Mouse (Mus musculus): ENCODE data around the gene Zfp36l2.

Zfp36l2 gene

DNA sequence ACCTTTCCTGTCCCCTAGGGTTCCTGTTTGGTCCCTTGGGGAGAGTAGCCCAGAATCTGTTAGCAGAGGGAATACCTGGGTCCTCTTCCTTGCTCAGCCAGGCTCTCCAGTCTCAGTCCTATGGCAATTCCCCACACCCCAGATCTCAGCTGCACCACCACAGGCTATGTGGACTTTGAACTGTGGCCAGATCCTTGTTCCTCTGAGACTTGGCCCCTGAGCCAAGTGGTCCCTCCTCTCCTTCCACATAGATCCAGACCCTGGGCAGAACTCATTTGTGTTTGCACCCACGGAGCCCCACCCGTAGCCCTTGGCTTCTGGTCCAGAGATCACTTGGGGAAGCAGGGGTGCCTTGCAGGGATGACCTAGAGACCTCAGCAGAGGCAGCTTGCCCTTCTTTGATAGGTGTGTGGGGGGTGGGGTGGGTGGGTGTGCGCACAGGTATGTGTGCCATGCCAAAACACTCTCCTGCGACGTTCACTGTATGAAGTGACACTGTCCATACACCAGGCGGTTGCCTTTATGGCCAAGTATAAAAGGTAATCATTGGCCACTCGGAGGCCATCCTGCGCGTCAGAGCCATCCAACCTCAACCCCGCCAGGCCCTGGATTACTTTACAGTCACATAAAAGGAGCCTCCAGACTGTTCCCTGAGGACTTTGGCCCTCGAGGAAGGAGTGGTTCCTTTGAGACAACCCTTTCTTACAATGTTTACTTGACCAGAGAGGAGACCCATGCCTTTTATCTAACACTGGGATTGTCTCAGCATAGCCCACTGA lies 50.2 kb downstream of the Zfp36l2 start:
- in situ Hi-C loops (cut with MboI; ENCODE audit: low sequenced_read_pairs), result no loop called here

DNA sequence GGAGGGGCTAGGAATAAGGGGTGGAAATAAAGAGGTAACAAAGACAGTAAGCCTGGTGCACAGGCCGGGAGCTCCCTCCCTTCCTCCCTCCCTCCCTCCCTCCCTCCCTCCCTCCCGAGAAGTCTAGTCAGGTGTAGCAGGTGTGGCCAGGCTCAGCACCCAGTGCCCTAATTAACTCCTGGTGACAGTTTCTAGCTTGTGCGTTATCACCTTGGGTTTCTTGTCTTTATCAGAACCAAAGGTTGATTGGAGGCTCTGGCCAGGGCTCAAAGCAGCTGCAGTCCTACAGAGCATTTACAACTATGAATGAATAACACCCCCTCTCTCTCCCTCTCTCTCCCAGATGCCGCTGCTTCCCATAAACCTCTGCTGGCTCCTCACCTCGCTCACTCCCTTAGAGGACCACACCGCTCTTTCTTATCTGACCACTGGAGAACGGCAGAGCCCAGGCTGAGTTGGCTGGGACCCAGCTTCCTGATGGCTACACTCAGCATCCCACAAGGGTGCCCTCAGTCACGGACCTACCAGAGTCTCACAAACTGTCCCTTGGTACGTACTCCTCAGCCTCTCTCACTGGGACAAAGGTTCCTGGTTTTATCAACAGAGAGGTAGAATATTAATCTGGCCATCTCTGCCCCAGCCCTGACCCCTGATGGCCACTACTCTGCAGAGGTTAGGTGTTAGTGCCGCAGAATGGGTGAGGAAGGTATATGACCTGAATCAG lies 50.9 kb downstream of the Zfp36l2 start:
- in situ Hi-C loops (cut with MboI; ENCODE audit: low sequenced_read_pairs), result no loop called here

GRCm38 (mm10) chr17:84136217-84136616 lies 51.5 kb downstream of the Zfp36l2 start:
- in situ Hi-C loops (cut with MboI; ENCODE audit: low sequenced_read_pairs), result no loop called here

DNA sequence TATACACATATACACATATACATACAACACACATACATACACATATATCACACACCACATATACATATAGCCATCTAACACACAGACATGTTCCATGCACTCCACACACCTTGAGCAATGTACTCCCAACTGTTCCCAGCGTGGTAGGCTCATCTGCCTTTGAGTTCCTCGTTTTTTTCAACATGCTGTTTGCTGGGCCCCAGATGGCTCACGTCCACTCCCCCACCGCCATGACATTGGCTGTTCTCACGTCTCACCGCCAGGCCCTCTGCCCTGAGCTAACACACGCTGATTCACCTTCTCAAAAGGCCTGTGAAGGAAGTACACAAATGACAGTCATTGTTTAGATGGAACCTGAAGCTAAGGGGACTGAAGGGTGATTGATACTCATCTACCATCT lies 52.5 kb downstream of the Zfp36l2 start:
- in situ Hi-C loops (cut with MboI; ENCODE audit: low sequenced_read_pairs), result no loop called here

Data from CH12F3 (cell line).